ENCODE assay signal across 14 mouse cellular contexts in genomic region chr7:72104170-72104569, GRCm38 (mm10).
A peak's percentile ranks its signal among the peaks of the same experiment; 100 is the strongest.
DNase-seq lines count a peak whose midpoint lies in the region; ATAC-seq and TF ChIP-seq lines count a peak whose summit lies in the region.
"Had no signal": no experiment of that assay in that cellular context is flagged by ENCODE, and none has a peak within 500 bp of the region (broad histone marks: within the 10 kb centered on the region; RNA-seq: fewer than 3 reads in every experiment).

No protein-coding gene starts in this region.

- no peak for ATAC-seq in liver, embryonic 12.5 days
- no peak for ATAC-seq in stomach, postnatal 0 days (ENCODE audit: low FRiP score, low TSS enrichment)
- no peak for ATAC-seq in forebrain, embryonic 14.5 days

- H3K4me2 ChIP-seq in liver, embryonic 12.5 days: no peak overlapping the region
- H3K4me2 ChIP-seq in stomach, postnatal 0 days (replicated peaks; ENCODE audit: low read depth): no peak overlapping the region
- no peak overlapping the region for H3K4me2 ChIP-seq in forebrain, embryonic 14.5 days (ENCODE audit: low read length)
- H3K4me2 ChIP-seq: heart, embryonic 12.5 days; hindbrain, embryonic 15.5 days had no signal

- no peaks in the 10 kb centered on the region for H3K27me3 ChIP-seq in liver, adult 2 months (ENCODE audit: control insufficient read depth, insufficient read depth, low read length)
- H3K27me3 ChIP-seq in liver, embryonic 12.5 days (replicated peaks): no peaks in the 10 kb centered on the region
- no peaks in the 10 kb centered on the region for H3K27me3 ChIP-seq in stomach, postnatal 0 days (ENCODE audit: control insufficient read depth, insufficient read depth, low read length)
- H3K27me3 ChIP-seq in forebrain, embryonic 14.5 days (replicated peaks; ENCODE audit: control insufficient read depth, insufficient read depth, low read length): no peaks in the 10 kb centered on the region
- H3K27me3 ChIP-seq: heart, embryonic 12.5 days; hindbrain, embryonic 15.5 days had no signal

- peak; percentile 14; the same call in 1 of the 2 replicates for TF ChIP-seq CTCF in gastrocnemius, adult 2 months (IDR thresholded peaks at IDR 0.05)
- peak; percentile 29; the same call in 1 of the 2 replicates for TF ChIP-seq CTCF in liver, adult 2 months (IDR thresholded peaks at IDR 0.05; ENCODE audit: low read depth, low read length)
- TF ChIP-seq CTCF in stomach, postnatal 0 days (IDR thresholded peaks at IDR 0.05; ENCODE audit: low read depth): peak; percentile 45

- no peak overlapping the region for H3K9ac ChIP-seq in liver, adult 2 months (ENCODE audit: low read depth, low read length)
- no peak overlapping the region for H3K9ac ChIP-seq in liver, embryonic 12.5 days
- no peak overlapping the region for H3K9ac ChIP-seq in stomach, postnatal 0 days (ENCODE audit: low read length)
- no peak overlapping the region for H3K9ac ChIP-seq in forebrain, embryonic 14.5 days (ENCODE audit: low read length)
- H3K9ac ChIP-seq: heart, embryonic 12.5 days; hindbrain, embryonic 15.5 days had no signal

- no peak overlapping the region for H3K27ac ChIP-seq in gastrocnemius, adult 2 months
- no peak overlapping the region for H3K27ac ChIP-seq in liver, adult 2 months (replicated peaks; ENCODE audit: insufficient read depth, low read depth, low read length)
- H3K27ac ChIP-seq in liver, embryonic 12.5 days: no peak overlapping the region
- no peak overlapping the region for H3K27ac ChIP-seq in stomach, postnatal 0 days (replicated peaks)
- H3K27ac ChIP-seq in forebrain, embryonic 14.5 days (ENCODE audit: low read depth, low read length): no peak overlapping the region
- H3K27ac ChIP-seq: forebrain, embryonic 10.5 days; hindbrain, embryonic 15.5 days had no signal

- no peak for TF ChIP-seq POLR2A in liver, adult 2 months (IDR thresholded peaks at IDR 0.05; ENCODE audit: extremely low read depth, insufficient read depth, low read length)

- intact Hi-C loops in gastrocnemius, adult 2 months (cut with DNase I): no loop called here
- intact Hi-C loops in gastrocnemius, postnatal 14 days (cut with DNase I; ENCODE audit: low total_unique reads): no loop called here

- H3K79me2 ChIP-seq in liver, adult 2 months (ENCODE audit: control insufficient read depth, insufficient read depth, low read length): no peaks in the 10 kb centered on the region

- 72% methylated on average over 6 of the region's 6 CpGs for WGBS in liver, adult 2 months
- 52% methylated on average over 6 of the region's 6 CpGs for WGBS in liver, embryonic 12.5 days (ENCODE audit: insufficient replicate concordance)
- WGBS in stomach, postnatal 0 days: 66% methylated on average over 6 of the region's 6 CpGs
- 57% methylated on average over 6 of the region's 6 CpGs for WGBS in forebrain, embryonic 14.5 days

- no peak overlapping the region for H3K4me3 ChIP-seq in gastrocnemius, adult 2 months
- no peak overlapping the region for H3K4me3 ChIP-seq in liver, adult 2 months (ENCODE audit: insufficient read depth, low read depth, low read length)
- H3K4me3 ChIP-seq in liver, embryonic 12.5 days: no peak overlapping the region
- no peak overlapping the region for H3K4me3 ChIP-seq in stomach, postnatal 0 days (ENCODE audit: low read depth, low read length)
- no peak overlapping the region for H3K4me3 ChIP-seq in forebrain, embryonic 14.5 days (ENCODE audit: low read depth, low read length)
- H3K4me3 ChIP-seq: forebrain, embryonic 10.5 days; heart, embryonic 12.5 days; hindbrain, embryonic 15.5 days had no signal

- TF ChIP-seq EP300 in stomach, postnatal 0 days (optimal IDR thresholded peaks at IDR 0.05): no peak

- DNase-seq in gastrocnemius, adult 2 months: no peak
- DNase-seq in gastrocnemius, postnatal 14 days: no peak
- DNase-seq in liver, adult 2 months (ENCODE audit: extremely low read depth, low read depth, low spot score): no peak
- DNase-seq in thymus, postnatal 4 days: peak; percentile 23
- no peak for DNase-seq in thymus, postnatal 10 days (ENCODE audit: low spot score in 2 of 2)
- no peak for DNase-seq in stomach, postnatal 0 days (ENCODE audit: low spot score)
- no peak for DNase-seq in forebrain, embryonic 14.5 days (ENCODE audit: low spot score)
- DNase-seq: adrenal gland, postnatal 25 days; kidney, postnatal 14 days; right cerebral cortex, postnatal 14 days had no signal

- H3K9me3 ChIP-seq in liver, embryonic 12.5 days (replicated peaks): no peaks in the 10 kb centered on the region
- H3K9me3 ChIP-seq in stomach, postnatal 0 days (ENCODE audit: control insufficient read depth, low read length): no peaks in the 10 kb centered on the region
- no peaks in the 10 kb centered on the region for H3K9me3 ChIP-seq in forebrain, embryonic 14.5 days (replicated peaks; ENCODE audit: control insufficient read depth, low read length)
- H3K9me3 ChIP-seq: forebrain, embryonic 10.5 days; heart, embryonic 12.5 days; hindbrain, embryonic 15.5 days had no signal

- no peaks in the 10 kb centered on the region for H3K4me1 ChIP-seq in liver, adult 2 months (ENCODE audit: control insufficient read depth, insufficient read depth, low read length)
- H3K4me1 ChIP-seq in liver, embryonic 12.5 days: no peaks in the 10 kb centered on the region
- H3K4me1 ChIP-seq in stomach, postnatal 0 days (replicated peaks; ENCODE audit: control insufficient read depth, insufficient read depth): no peaks in the 10 kb centered on the region
- no peaks in the 10 kb centered on the region for H3K4me1 ChIP-seq in forebrain, embryonic 14.5 days (ENCODE audit: control insufficient read depth, insufficient read depth, low read length)
- H3K4me1 ChIP-seq: forebrain, embryonic 10.5 days; heart, embryonic 12.5 days; hindbrain, embryonic 15.5 days had no signal

- H3K36me3 ChIP-seq in liver, adult 2 months (ENCODE audit: control insufficient read depth, insufficient read depth, low read length): peaks cover 10% of the 10 kb centered on the region; the same call in 1 of the 2 replicates
- no peaks in the 10 kb centered on the region for H3K36me3 ChIP-seq in liver, embryonic 12.5 days
- no peaks in the 10 kb centered on the region for H3K36me3 ChIP-seq in stomach, postnatal 0 days (ENCODE audit: control insufficient read depth, insufficient read depth, low read length)
- H3K36me3 ChIP-seq in forebrain, embryonic 14.5 days (ENCODE audit: control insufficient read depth, insufficient read depth, low read length): no peaks in the 10 kb centered on the region
- H3K36me3 ChIP-seq: forebrain, embryonic 10.5 days; heart, embryonic 12.5 days; hindbrain, embryonic 15.5 days had no signal
